Mouse (Mus musculus) liver, embryonic 14.5 days (tissue): ENCODE data around the gene Msh5.
A peak's percentile ranks its signal among the peaks of the same experiment; 100 is the strongest.

Source experiments
- CTCF ChIP-seq: IDR thresholded peaks from 2 replicates; pipeline ENCODE4 v1.5.1; 2016; ENCODE audit warnings: antibody characterized with exemption, low read depth, control low read depth
- EP300 ChIP-seq: IDR thresholded peaks from 2 replicates; pipeline ENCODE4 v1.6.1; 2016; ENCODE audit warnings: antibody characterized with exemption, low read depth

DNA sequence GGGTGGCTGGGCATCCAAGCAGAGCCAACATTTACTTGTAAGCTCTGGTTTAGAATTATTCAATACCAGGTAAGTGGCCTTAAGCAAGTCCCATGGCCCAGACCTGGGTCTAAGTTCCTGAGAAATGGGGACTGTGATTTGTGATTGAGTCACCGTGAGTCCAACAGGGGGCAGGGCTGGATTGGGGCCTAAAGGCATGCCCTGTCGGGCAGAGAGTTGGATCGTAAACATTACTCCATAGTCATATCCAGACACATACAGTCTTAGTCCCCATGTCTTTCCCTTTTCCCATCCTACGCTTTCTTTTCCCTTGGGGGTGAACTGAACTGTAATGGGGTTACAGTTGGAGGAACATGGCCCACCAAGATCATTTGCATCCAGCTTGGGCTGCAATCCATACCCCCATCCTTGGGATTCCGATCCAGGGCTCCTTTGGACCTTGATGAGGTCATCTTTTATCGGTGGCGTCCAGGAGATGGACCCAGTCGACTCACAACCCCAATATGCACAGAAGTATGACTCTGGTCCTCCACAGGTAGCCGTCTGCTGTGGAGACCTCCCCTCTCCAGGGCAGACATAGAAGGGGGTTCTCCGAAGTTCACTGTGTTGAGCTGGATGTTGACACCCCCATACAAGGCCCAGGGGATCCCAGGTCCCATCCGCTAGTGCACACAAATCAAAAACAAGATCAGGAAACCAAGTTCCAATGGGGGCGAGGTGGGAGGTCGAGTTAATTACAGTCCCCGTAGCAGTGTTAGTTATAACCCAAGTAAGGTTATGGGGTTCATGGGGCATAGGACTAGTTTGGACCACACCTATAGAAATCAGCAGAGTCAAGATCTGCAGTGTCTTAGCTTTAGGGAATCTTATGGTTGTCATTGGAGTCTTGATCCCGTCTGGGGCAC lies 47.8 kb downstream of the Msh5 start:
- TF ChIP-seq CTCF (peak; percentile 22; the same call in 1 of the 2 replicates), EP300 (no peak)
